Mouse (Mus musculus): ENCODE results near the gene AC124108.1. TPM values are rescaled to one million over a fixed set of nuclear protein-coding genes. Genes with fewer than 3 reads are reported as not detected.

Gene AC124108.1
- polyA plus RNA-seq, 1 experiment from 2014 or later = not detected

DNA sequence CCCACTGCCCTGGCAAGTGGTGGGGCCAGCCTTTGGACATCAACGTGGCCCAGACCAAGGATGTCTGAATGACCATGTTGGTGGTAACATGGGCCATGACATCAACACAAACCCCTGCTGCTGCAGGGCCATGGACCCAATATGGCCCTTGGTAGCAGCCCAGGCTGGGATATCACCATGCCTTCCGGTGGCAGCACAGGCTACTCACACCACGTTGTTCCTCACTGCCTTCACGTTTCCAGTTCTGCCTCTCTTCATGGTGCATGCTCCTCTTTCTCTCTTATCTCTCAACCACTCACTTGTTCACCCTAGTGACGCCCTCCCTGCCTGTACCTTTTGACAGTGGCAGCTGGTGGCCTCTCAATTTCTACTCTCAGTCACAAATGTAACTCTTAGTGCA lies 53.8 kb downstream of the AC124108.1 start:
- H3K36me3 ChIP-seq (ENCODE audit: control insufficient read depth, insufficient read depth) = no peaks in the 10 kb centered on the region
- no peak for TF ChIP-seq CTCF (IDR thresholded peaks at IDR 0.05; ENCODE audit: low read depth)
- H3K27ac ChIP-seq (ENCODE audit: low read depth, low read length) = no peak overlapping the region
- H3K9me3 ChIP-seq (ENCODE audit: control insufficient read depth) = no peaks in the 10 kb centered on the region
- no peak for ATAC-seq
- 75% methylated on average over 5 of the region's 5 CpGs for WGBS
- H3K27me3 ChIP-seq (replicated peaks; ENCODE audit: control insufficient read depth, insufficient read depth, low read length) = no peaks in the 10 kb centered on the region
- no peak overlapping the region for H3K4me2 ChIP-seq (replicated peaks; ENCODE audit: low read depth)
- no peaks in the 10 kb centered on the region for H3K4me1 ChIP-seq (replicated peaks; ENCODE audit: control insufficient read depth, insufficient read depth, low read length)
- H3K9ac ChIP-seq (ENCODE audit: low read depth, low read length) = no peak overlapping the region
- no peak overlapping the region for H3K4me3 ChIP-seq (ENCODE audit: low read depth, low read length)

DNA sequence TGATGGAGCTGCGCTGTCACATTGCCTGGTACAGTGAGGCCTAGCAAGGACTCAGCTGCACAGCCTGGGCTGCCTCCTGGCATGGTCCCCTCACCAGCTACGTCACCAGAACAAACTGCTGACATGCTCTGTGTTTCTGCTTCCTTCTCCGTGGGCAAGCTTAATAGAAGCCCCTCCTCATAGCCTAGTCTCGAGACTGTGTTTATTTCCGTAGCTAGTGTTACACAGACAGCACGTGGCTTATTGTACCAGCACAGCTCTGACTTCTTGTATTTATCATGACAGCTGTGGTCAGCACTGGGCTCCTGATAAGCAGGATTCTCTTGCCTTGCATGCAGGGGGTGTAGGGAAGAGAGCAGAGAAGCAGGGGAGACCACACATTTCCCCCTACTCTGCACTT lies 54.9 kb downstream of the AC124108.1 start:
- Histone ChIP-seq H3K9ac (ENCODE audit: low read depth, low read length) (no peak overlapping the region), H3K36me3 (ENCODE audit: control insufficient read depth, insufficient read depth) (no peaks in the 10 kb centered on the region), H3K4me3 (ENCODE audit: low read depth, low read length) (no peak overlapping the region), H3K27ac (ENCODE audit: low read depth, low read length) (no peak overlapping the region), H3K4me1 (replicated peaks; ENCODE audit: control insufficient read depth, insufficient read depth, low read length) (no peaks in the 10 kb centered on the region), H3K9me3 (ENCODE audit: control insufficient read depth) (no peaks in the 10 kb centered on the region), H3K27me3 (replicated peaks; ENCODE audit: control insufficient read depth, insufficient read depth, low read length) (no peaks in the 10 kb centered on the region), H3K4me2 (replicated peaks; ENCODE audit: low read depth) (no peak overlapping the region)
- no peak for TF ChIP-seq CTCF (IDR thresholded peaks at IDR 0.05; ENCODE audit: low read depth)
- 50% methylated on average over 6 of the region's 6 CpGs for WGBS
- no peak for ATAC-seq

DNA sequence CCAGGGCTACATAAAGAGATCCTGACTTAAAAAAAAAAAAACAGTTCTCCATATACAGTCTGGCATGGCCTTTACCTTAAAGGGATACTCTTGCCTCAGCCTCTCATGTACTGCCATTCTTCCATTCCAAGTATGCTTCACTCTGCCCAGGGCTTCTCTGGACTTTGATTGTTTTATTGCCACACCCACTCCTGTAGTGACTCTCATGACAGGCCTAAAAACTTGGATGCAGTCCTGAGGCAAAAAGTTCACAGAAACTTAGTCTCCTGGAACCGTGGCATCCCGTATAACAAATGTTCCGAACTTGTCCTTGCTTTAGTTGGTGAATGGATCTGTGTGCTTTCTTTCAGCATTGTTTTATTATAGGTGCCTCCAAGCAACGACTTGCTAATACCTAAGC lies 55.4 kb downstream of the AC124108.1 start:
- H3K27ac ChIP-seq (ENCODE audit: low read depth, low read length) = no peak overlapping the region
- ATAC-seq = no peak
- no peak overlapping the region for H3K4me2 ChIP-seq (replicated peaks; ENCODE audit: low read depth)
- no peaks in the 10 kb centered on the region for H3K9me3 ChIP-seq (ENCODE audit: control insufficient read depth)
- 82% methylated on average over 4 of the region's 4 CpGs for WGBS
- TF ChIP-seq CTCF (IDR thresholded peaks at IDR 0.05; ENCODE audit: low read depth) = no peak
- H3K4me3 ChIP-seq (ENCODE audit: low read depth, low read length) = no peak overlapping the region
- no peaks in the 10 kb centered on the region for H3K4me1 ChIP-seq (replicated peaks; ENCODE audit: control insufficient read depth, insufficient read depth, low read length)
- no peaks in the 10 kb centered on the region for H3K27me3 ChIP-seq (replicated peaks; ENCODE audit: control insufficient read depth, insufficient read depth, low read length)
- H3K9ac ChIP-seq (ENCODE audit: low read depth, low read length) = no peak overlapping the region
- H3K36me3 ChIP-seq (ENCODE audit: control insufficient read depth, insufficient read depth) = no peaks in the 10 kb centered on the region

DNA sequence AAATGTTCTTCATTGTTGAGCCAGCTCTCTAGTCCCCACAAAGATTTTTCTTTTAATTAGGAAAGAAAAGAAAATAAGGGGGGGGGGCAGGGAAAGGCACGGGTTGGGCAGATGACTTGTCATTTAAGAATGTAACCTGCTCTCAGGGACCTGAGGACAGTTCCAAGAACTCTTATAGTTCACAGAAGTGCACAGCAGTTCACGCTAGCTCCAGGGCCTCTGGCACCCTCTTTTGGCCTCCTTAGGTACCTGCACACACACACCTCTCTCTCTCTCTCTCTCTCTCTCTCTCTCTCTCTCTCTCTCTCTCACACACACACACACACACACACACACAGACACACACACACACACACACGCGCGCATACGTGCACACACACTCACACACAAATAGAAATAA lies 63.2 kb downstream of the AC124108.1 start:
- no peak for ATAC-seq
- Histone ChIP-seq H3K4me2 (replicated peaks; ENCODE audit: low read depth) (no peak overlapping the region), H3K4me3 (ENCODE audit: low read depth, low read length) (no peak overlapping the region), H3K27ac (ENCODE audit: low read depth, low read length) (no peak overlapping the region), H3K9me3 (ENCODE audit: control insufficient read depth) (no peaks in the 10 kb centered on the region), H3K36me3 (ENCODE audit: control insufficient read depth, insufficient read depth) (no peaks in the 10 kb centered on the region), H3K4me1 (replicated peaks; ENCODE audit: control insufficient read depth, insufficient read depth, low read length) (no peaks in the 10 kb centered on the region), H3K27me3 (replicated peaks; ENCODE audit: control insufficient read depth, insufficient read depth, low read length) (no peaks in the 10 kb centered on the region), H3K9ac (ENCODE audit: low read depth, low read length) (no peak overlapping the region)
- WGBS = 72% methylated on average over 6 of the region's 6 CpGs
- peak; percentile 32 for TF ChIP-seq CTCF (IDR thresholded peaks at IDR 0.05; ENCODE audit: low read depth)

MicroRNA genes within 50 kb of the gene (microRNA counts, 519-probe panel; counts per million panel counts)
- not detected for microRNA mmu-miR-135b

Small RNA genes within 50 kb of the gene (microRNA-seq; reads per million reads assigned to microRNA genes)
- 21.7 reads per million, percentile 29 among the genes with 10 or more reads in this experiment for gene Mir135b

Other genes with a start within 250 kb of the AC124108.1 start
- gene Slc45a3, start 228.5 kb upstream of the AC124108.1 start, polyA plus RNA-seq (2015; fragmentation: Nextera tagmentation; extraction: Ambion mirVana) = 2.5 and 2.7 TPM in 2 replicates
- 16.4 and 19.6 TPM in 2 replicates for gene Elk4, start 183.8 kb upstream of the AC124108.1 start, polyA plus RNA-seq (2015; fragmentation: Nextera tagmentation; extraction: Ambion mirVana)
- gene Mfsd4a, start 123.4 kb upstream of the AC124108.1 start, polyA plus RNA-seq (2015; fragmentation: Nextera tagmentation; extraction: Ambion mirVana) = 6.1 and 7.0 TPM in 2 replicates
- gene Cdk18, start 51.8 kb upstream of the AC124108.1 start, polyA plus RNA-seq (2015; fragmentation: Nextera tagmentation; extraction: Ambion mirVana) = 33.7 and 39.3 TPM in 2 replicates
- gene Lemd1, start within 50 bp of the AC124108.1 start, polyA plus RNA-seq (2015; fragmentation: Nextera tagmentation; extraction: Ambion mirVana) = 0.08 TPM in 1 of 2 replicates, not detected in the other
- gene Gm10188, start 38.3 kb downstream of the AC124108.1 start, polyA plus RNA-seq (2015; fragmentation: Nextera tagmentation; extraction: Ambion mirVana) = not detected in 2 replicates
- gene Klhdc8a, start 107.2 kb downstream of the AC124108.1 start, polyA plus RNA-seq (2015; fragmentation: Nextera tagmentation; extraction: Ambion mirVana) = 0.46 and 0.51 TPM in 2 replicates
- gene Nuak2, start 124.7 kb downstream of the AC124108.1 start, polyA plus RNA-seq (2015; fragmentation: Nextera tagmentation; extraction: Ambion mirVana) = 20.0 and 20.6 TPM in 2 replicates
- gene Tmcc2, start 199.8 kb downstream of the AC124108.1 start, polyA plus RNA-seq (2015; fragmentation: Nextera tagmentation; extraction: Ambion mirVana) = 2.2 and 2.3 TPM in 2 replicates
- gene Dstyk, start 226.1 kb downstream of the AC124108.1 start, polyA plus RNA-seq (2015; fragmentation: Nextera tagmentation; extraction: Ambion mirVana) = 3.7 and 3.8 TPM in 2 replicates

Measured in intestine, postnatal 0 days (tissue).